In genomic region chrX:93011578-93011977, GRCm38 (mm10) we compare ENCODE assay signal across 19 mouse cellular contexts.
DNase-seq lines count a peak whose midpoint lies in the region; TF ChIP-seq lines count a peak whose summit lies in the region.
"Had no signal": no experiment of that assay in that cellular context is flagged by ENCODE, and none has a peak within 500 bp of the region (broad histone marks: within the 10 kb centered on the region; RNA-seq: fewer than 3 reads in every experiment).

No protein-coding gene starts in this region.

- H3K4me3 ChIP-seq in lung, adult 2 months (replicated peaks; ENCODE audit: extremely low read depth, low read depth, low read length), result no peak overlapping the region
- H3K4me3 ChIP-seq: embryonic facial prominence, embryonic 15.5 days; forebrain, embryonic 10.5 days; gastrocnemius, adult 2 months; heart, embryonic 13.5 days; limb, embryonic 10.5 days; megakaryocyte, embryonic 14.5 days; myocyte; stomach, embryonic 15.5 days had no signal

- 50% methylated on average over 2 of the region's 2 CpGs for WGBS in lung, adult 2 months

- no peak for TF ChIP-seq POLR2A in lung, adult 2 months (IDR thresholded peaks at IDR 0.05; ENCODE audit: borderline replicate concordance, extremely low read depth, low read depth, low read length)

- peak; percentile 1 to 5 for DNase-seq in cerebellum, postnatal 14 days
- no peak for DNase-seq in cerebellum, adult 9-10 months
- peak; percentile 16 for DNase-seq in kidney, postnatal 10 days
- no peak for DNase-seq in kidney, adult 9 months
- peak; percentile 2 for DNase-seq in lung, postnatal 10 days
- DNase-seq in lung, adult 2 months, result no peak
- peak; percentile 11 for DNase-seq in fat pad, adult 2 months (ENCODE audit: extremely low read depth, low read depth, low spot score)
- DNase-seq in frontal cortex, postnatal 25 days (ENCODE audit: low spot score in 2 of 2), result no peak
- DNase-seq: forebrain, postnatal 0 days; gastrocnemius, adult 2 months; liver, postnatal 0 days; midbrain, embryonic 14.5 days had no signal

- H3K4me1 ChIP-seq in lung, adult 2 months (ENCODE audit: control insufficient read depth, insufficient read depth, low read length), result no peaks in the 10 kb centered on the region
- H3K4me1 ChIP-seq: embryonic facial prominence, embryonic 15.5 days; forebrain, embryonic 10.5 days; heart, embryonic 13.5 days; limb, embryonic 10.5 days; megakaryocyte, embryonic 14.5 days; stomach, embryonic 15.5 days had no signal

- no peak for TF ChIP-seq CTCF in lung, adult 2 months (IDR thresholded peaks at IDR 0.05; ENCODE audit: insufficient read depth, low read length)

Comparison
In these comparisons a context has a peak if more than half of its experiments do, and no peak if none do; other contexts are left out.
1. DNase-seq: peak in cerebellum, postnatal 14 days (2 of 2), kidney, postnatal 10 days (single experiment), lung, postnatal 10 days (single experiment) and fat pad, adult 2 months (single experiment); none in cerebellum, adult 9-10 months (single experiment), kidney, adult 9 months (single experiment), lung, adult 2 months (single experiment) and frontal cortex, postnatal 25 days (0 of 2).